Mouse (Mus musculus) liver, embryonic 14.5 days (tissue): ENCODE measurements around the gene Hectd4. TPM values are rescaled to one million over a fixed set of nuclear protein-coding genes. Genes with fewer than 3 reads are reported as not detected.

Experiments
- ATAC-seq: fragments of 200-750 bp; cut with Nextera tagmentation; 2 replicates; pipeline ENCODE4 v1.8.0; 2017; ENCODE audit warnings: moderate number of reproducible peaks, mild to moderate bottlenecking, moderate library complexity; ENCODE audit not compliant: insufficient read depth
- DNase-seq, 3 experiments: peaks; one replicate each; pipeline ENCODE4 v3.0.0-alpha.2; 2012 to 2013; ENCODE audit warnings: low read depth in 3 of 3, low spot score in 3 of 3
- H3K27ac ChIP-seq: fragments of 300-500 bp; sonication (generic); 2 replicates; pipeline ENCODE4 v1.5.1; 2014; ENCODE audit warnings: moderate library complexity, mild to moderate bottlenecking, control low read depth, inconsistent platforms
- H3K27me3 ChIP-seq: fragments of 300-500 bp; sonication (generic); 2 replicates; pipeline ENCODE4 v1.6.1; 2014; ENCODE audit warnings: mild to moderate bottlenecking, low read length, moderate library complexity; ENCODE audit not compliant: control insufficient read depth, insufficient read depth
- H3K36me3 ChIP-seq: fragments of 300-500 bp; sonication (generic); replicated peaks from 2 replicates; pipeline ENCODE4 v1.6.1; 2014; ENCODE audit warnings: low read depth; ENCODE audit not compliant: control insufficient read depth, insufficient read depth
- H3K4me1 ChIP-seq, 2 experiments: fragments of 200-500 bp in 1 of 2; fragments of 300-500 bp in 1 of 2; sonication (generic) in 1 of 2; replicated peaks; 2 replicates each; pipeline ENCODE4 v1.6.1; 2012 to 2014; ENCODE audit warnings: antibody characterized with exemption in 1 of 2, inconsistent platforms in 1 of 2, low read length in 1 of 2; ENCODE audit not compliant: control insufficient read depth in 2 of 2, insufficient read depth in 2 of 2
- H3K4me2 ChIP-seq: fragments of 300-500 bp; sonication (generic); 2 replicates; pipeline ENCODE4 v1.6.1; 2014; ENCODE audit warnings: low read depth, mild to moderate bottlenecking, control low read depth, moderate library complexity
- H3K4me3 ChIP-seq, 2 experiments: fragments of 200-500 bp in 1 of 2; fragments of 300-500 bp in 1 of 2; sonication (generic) in 1 of 2; 2 replicates each; pipeline ENCODE4 v1.5.1; 2012 to 2014; ENCODE audit warnings: low read depth in 2 of 2, low read length in 2 of 2, mild to moderate bottlenecking in 2 of 2, control low read depth in 1 of 2, inconsistent platforms in 1 of 2, moderate library complexity in 1 of 2; ENCODE audit not compliant: insufficient read depth in 1 of 2
- H3K9ac ChIP-seq: fragments of 300-500 bp; sonication (generic); replicated peaks from 2 replicates; pipeline ENCODE4 v1.6.1; 2014; ENCODE audit warnings: mild to moderate bottlenecking, control low read depth, moderate library complexity
- H3K9me3 ChIP-seq: fragments of 300-500 bp; sonication (generic); 2 replicates; pipeline ENCODE4 v1.6.1; 2016; ENCODE audit warnings: low read length, mixed read lengths; ENCODE audit not compliant: control insufficient read depth
- CTCF ChIP-seq: IDR thresholded peaks from 2 replicates; pipeline ENCODE4 v1.5.1; 2016; ENCODE audit warnings: antibody characterized with exemption, low read depth, control low read depth
- EP300 ChIP-seq: IDR thresholded peaks from 2 replicates; pipeline ENCODE4 v1.6.1; 2016; ENCODE audit warnings: antibody characterized with exemption, low read depth
- WGBS: fragments of 180-500 bp; shearing (Covaris S2); extraction: QIAGEN DNeasy Blood & Tissue Kit; methylation state at CpG from one replicate; pipeline ENCODE4 v1.1.7; 2014; ENCODE audit not compliant: insufficient replicate concordance; 5-methylcytosine and 5-hydroxymethylcytosine counted together
- polyA plus RNA-seq, 2 experiments: library from polyadenylated mRNA; depleted of rRNA in 1 of 2; stranded (reverse) in 1 of 2; unstranded in 1 of 2; fragments of >200 nt; fragmentation: Nextera tagmentation in 1 of 2; extraction: Ambion mirVana in 1 of 2; gene quantifications; 2 replicates each; pipeline versions ENCODE4 v1.2.1 to v1.2.3; 2012 to 2014

Hectd4 gene
- polyA plus RNA-seq, 2 experiments, result 11.2 to 15.8 TPM

GRCm38 (mm10) chr5:121230811-121231210 is 10.8 kb downstream of the Hectd4 start:
- Histone ChIP-seq H3K4me3 (peak overlapping the region; percentile 5 to 20; a peak in 1 of 4 replicates), H3K4me1 (peaks cover 77 to 82% of the 10 kb centered on the region in 2 experiments), H3K9me3 (no peaks in the 10 kb centered on the region), H3K4me2 (peak overlapping the region; percentile 57), H3K36me3 (peaks cover 28% of the 10 kb centered on the region), H3K9ac (peak overlapping the region; percentile 36; the same call in 1 of the 2 replicates), H3K27ac (peak overlapping the region; percentile 76), H3K27me3 (no peaks in the 10 kb centered on the region)
- DNase-seq (no peak), ATAC-seq (peak; percentile 56; the same call in 1 of the 2 replicates)
- 42% methylated on average over 9 of the region's 9 CpGs for WGBS
- TF ChIP-seq CTCF (no peak), EP300 (no peak)

DNA sequence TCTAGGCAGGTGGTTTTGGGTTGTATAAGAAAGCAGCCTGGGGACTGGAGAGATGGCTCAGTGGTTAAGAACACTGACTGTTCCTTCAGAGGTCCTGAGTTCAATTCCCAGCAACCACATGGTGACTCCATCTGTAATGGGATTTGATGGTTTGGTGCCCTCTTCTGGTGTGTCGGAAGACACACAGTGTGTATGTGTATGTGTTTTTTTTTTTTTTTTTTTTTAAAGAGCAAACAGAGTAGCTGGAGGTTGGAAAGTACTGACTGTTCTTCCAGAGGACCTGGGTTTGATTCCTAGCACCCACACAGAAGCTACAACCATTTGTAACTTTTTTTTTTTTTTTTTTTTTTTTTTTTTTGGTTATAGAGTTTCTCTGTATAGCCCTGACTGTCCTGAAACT is 12.8 kb downstream of the Hectd4 start:
- no peak overlapping the region for H3K9ac ChIP-seq
- H3K27me3 ChIP-seq, result no peaks in the 10 kb centered on the region
- no peak overlapping the region for H3K4me3 ChIP-seq
- peaks cover 75 to 82% of the 10 kb centered on the region in 2 experiments for H3K4me1 ChIP-seq
- no peaks in the 10 kb centered on the region for H3K9me3 ChIP-seq
- TF ChIP-seq EP300 (no peak), CTCF (peak; percentile 40; the same call in 1 of the 2 replicates)
- peaks cover 21% of the 10 kb centered on the region for H3K36me3 ChIP-seq
- H3K27ac ChIP-seq, result peak overlapping the region; percentile 94
- H3K4me2 ChIP-seq, result no peak overlapping the region
- 100% methylated on average over 1 of the region's 1 CpGs for WGBS
- no peak for ATAC-seq
- DNase-seq, result no peak

DNA sequence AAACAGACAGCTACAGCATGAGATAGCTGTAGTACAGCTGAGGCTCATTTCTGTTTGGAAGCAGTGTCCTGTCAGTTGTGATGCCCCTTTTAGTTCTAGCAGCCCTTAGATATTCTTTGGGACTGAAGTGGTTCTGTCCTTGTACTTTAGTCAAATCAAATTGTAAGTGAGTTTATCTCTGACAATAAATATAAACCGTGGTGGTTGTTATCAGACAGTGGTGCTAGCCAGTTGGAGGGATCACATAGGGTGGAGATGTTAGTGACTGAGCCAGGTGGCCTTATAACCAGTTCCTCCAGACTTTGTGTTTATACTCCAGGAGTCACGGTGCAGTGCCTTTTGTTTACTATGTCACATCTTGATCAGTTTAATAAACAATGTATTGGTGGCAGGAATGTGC is 13.7 kb downstream of the Hectd4 start:
- Histone ChIP-seq H3K27ac (peak overlapping the region; percentile 94), H3K9me3 (no peaks in the 10 kb centered on the region), H3K27me3 (no peaks in the 10 kb centered on the region), H3K4me2 (peak overlapping the region; percentile 54), H3K9ac (peak overlapping the region; percentile 36), H3K4me1 (peaks cover 75 to 82% of the 10 kb centered on the region in 2 experiments), H3K4me3 (no peak overlapping the region; a peak in 1 of 4 replicates), H3K36me3 (peaks cover 17% of the 10 kb centered on the region)
- 8% methylated on average over 2 of the region's 2 CpGs for WGBS
- ATAC-seq, result peak; percentile 47; the same call in 1 of the 2 replicates
- TF ChIP-seq CTCF, result no peak
- TF ChIP-seq EP300, result peak; percentile 76
- DNase-seq, result peak in 1 of 3 experiments; percentile 62

DNA sequence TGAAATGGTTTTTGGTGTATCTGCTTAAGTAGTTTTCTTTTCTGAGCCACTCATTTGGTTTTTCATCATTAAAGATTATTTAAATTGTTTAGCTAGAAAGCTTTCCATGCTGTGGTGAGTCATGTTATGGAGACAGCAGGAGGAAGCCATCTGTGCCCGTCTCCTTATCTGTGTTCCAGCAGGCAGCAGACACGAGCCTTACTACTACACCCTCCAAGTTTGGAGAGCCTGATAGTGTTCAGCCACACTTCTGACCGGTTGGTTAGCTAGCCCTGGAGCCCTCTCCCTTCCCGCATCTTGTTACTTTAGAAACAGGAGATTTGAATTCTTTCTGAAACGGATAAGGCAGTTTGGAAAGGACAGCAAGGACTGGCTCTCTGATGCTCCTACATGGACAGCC is 16.2 kb downstream of the Hectd4 start:
- 10% methylated on average over 5 of the region's 5 CpGs for WGBS
- Histone ChIP-seq H3K27ac (peak overlapping the region; percentile 94), H3K9ac (peak overlapping the region; percentile 60), H3K4me3 (peak overlapping the region; percentile 20 to 26; a peak in 3 of 4 replicates), H3K36me3 (peaks cover 20% of the 10 kb centered on the region), H3K27me3 (no peaks in the 10 kb centered on the region), H3K9me3 (no peaks in the 10 kb centered on the region), H3K4me2 (peak overlapping the region; percentile 67), H3K4me1 (peaks cover 81 to 82% of the 10 kb centered on the region in 2 experiments)
- ATAC-seq (peak; percentile 97), DNase-seq (peak; percentile 93 to 96 (median 93))
- TF ChIP-seq EP300 (peak; percentile 97), CTCF (no peak)

GRCm38 (mm10) chr5:121238208-121238607 is 18.2 kb downstream of the Hectd4 start:
- Histone ChIP-seq H3K9ac (peak overlapping the region; percentile 36; the same call in 1 of the 2 replicates), H3K4me1 (peaks cover 87% of the 10 kb centered on the region in 2 experiments), H3K9me3 (no peaks in the 10 kb centered on the region), H3K4me2 (peak overlapping the region; percentile 67), H3K27me3 (no peaks in the 10 kb centered on the region), H3K4me3 (no peak overlapping the region), H3K27ac (peak overlapping the region; percentile 94), H3K36me3 (peaks cover 16% of the 10 kb centered on the region)
- DNase-seq, result no peak
- TF ChIP-seq CTCF (no peak), EP300 (no peak)
- ATAC-seq, result no peak
- 67% methylated on average over 2 of the region's 2 CpGs for WGBS
